In the genomic region with DNA sequence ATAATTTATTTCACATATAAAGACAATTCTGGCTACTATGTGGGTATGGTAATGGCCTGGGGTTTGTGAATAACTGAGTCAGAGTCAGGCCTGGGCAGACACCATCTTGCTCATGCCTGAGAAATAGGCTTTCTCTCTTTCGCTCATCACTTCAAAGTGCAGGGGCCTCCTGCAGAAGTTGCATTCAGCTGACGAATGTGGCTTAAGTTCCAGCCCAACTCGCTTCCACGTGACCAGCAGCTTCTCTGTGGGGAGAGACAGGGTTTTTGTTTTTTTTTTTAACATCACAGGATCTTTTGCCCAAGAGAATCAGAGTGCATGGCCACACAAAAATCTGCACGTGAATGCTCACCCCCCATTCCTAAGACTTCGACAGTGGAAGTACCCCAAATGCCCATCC, we compare ENCODE assay signal across 18 mouse cellular contexts.
"Had no signal": no experiment of that assay in that cellular context is flagged by ENCODE, and none has a peak within 500 bp of the region (broad histone marks: within the 10 kb centered on the region; RNA-seq: fewer than 3 reads in every experiment).

No protein-coding gene starts in this region.

- H3K27ac ChIP-seq: lung, embryonic 15.5 days; macrophage; midbrain, embryonic 13.5 days; midbrain, embryonic 15.5 days; neural tube, embryonic 13.5 days; neural tube, embryonic 15.5 days had no signal

- DNase-seq: lung, adult 2 months; lung, postnatal 14 days; lung, postnatal 36 days; retina, postnatal 1 day; right cerebral cortex, adult 18-20 months; right cerebral cortex, postnatal 25 days; right cerebral cortex, postnatal 4 days; spleen, adult 18-20 months; thymus, adult 18-20 months; thymus, postnatal 14 days; thymus, postnatal 36 days had no signal

- H3K4me3 ChIP-seq: lung, embryonic 15.5 days; megakaryocyte, embryonic 14.5 days; midbrain, embryonic 13.5 days; midbrain, embryonic 15.5 days; neural tube, embryonic 13.5 days; neural tube, embryonic 15.5 days had no signal
